Mouse (Mus musculus): ENCODE measurements at regions not wholly inside any gene's neighbourhood (a gene's known extent, or its start where the extent isn't known, plus 50 kb on each side); places are given as distances from the start of the nearest gene placed in this dataset.
"Not testable (repeated sequence)": the region's sequence is repeated elsewhere in the genome, so short reads cannot be mapped to it uniquely, and the experiment has no call there.

DNA sequence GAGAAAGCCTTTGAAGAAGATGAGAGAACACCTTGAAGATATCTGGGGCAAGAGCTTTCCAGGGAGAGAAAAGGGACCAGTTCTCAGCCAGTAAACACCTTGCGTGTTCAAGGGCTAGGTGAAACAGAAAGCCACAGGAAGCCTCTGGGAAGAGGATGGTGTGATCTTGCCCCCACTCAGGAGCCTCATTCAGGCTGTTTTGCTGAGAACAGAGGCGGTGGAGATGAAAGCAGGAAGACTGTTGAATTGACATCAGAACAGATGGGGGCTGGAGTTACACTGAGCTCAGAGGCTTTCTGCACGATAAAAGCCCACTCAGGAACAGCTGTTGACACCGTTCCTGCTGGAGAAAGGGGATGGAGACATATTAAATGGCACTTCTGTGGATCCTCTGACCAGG, 262.5 kb downstream of the Dad1 start:
- Histone ChIP-seq H3K9me3 (replicated peaks; ENCODE audit: low read length) (no peaks in the 10 kb centered on the region), H3K79me2 (replicated peaks; ENCODE audit: control insufficient read depth, extremely low read depth, insufficient read depth, poor library complexity, severe bottlenecking) (no peaks in the 10 kb centered on the region), H3K4me2 (ENCODE audit: insufficient read depth, low read depth, poor library complexity, severe bottlenecking) (no peak overlapping the region), H3K27me3 (replicated peaks) (no peaks in the 10 kb centered on the region), H3K4me3 (replicated peaks in 1 of 3; ENCODE audit: low read depth in 2 of 3, low read length in 2 of 3, poor library complexity in 1 of 3) (no peak overlapping the region), H3K9ac (ENCODE audit: insufficient read depth, low read depth) (no peak overlapping the region), H3K36me3 (replicated peaks in 1 of 2; ENCODE audit: control insufficient read depth in 1 of 2, insufficient read depth in 1 of 2, low read length in 1 of 2) (no peaks in the 10 kb centered on the region), H3K27ac (ENCODE audit: insufficient read depth, low read depth) (no peak overlapping the region), H3K4me1 (ENCODE audit: control insufficient read depth in 1 of 2, insufficient read depth in 2 of 2) (peaks cover 0 to 6% of the 10 kb centered on the region in 2 experiments; a peak in 1 of 4 replicates)
- no peak for TF ChIP-seq MXI1 (IDR thresholded peaks at IDR 0.05; ENCODE audit: low read depth, low read length)
- TF ChIP-seq SMC3 (IDR thresholded peaks at IDR 0.05; ENCODE audit: low read depth, low read length), result no peak
- TF ChIP-seq GABPA (IDR thresholded peaks at IDR 0.05; ENCODE audit: insufficient replicate concordance, low read depth, low read length), result no peak
- no peak for TF ChIP-seq SIN3A (IDR thresholded peaks at IDR 0.05; ENCODE audit: low read length)
- TF ChIP-seq ELF1 (IDR thresholded peaks at IDR 0.05; ENCODE audit: low read depth, low read length), result no peak
- no peak for TF ChIP-seq POLR2AphosphoS2 (IDR thresholded peaks at IDR 0.05; ENCODE audit: low read depth, low read length)
- no peak for TF ChIP-seq E2F4 (IDR thresholded peaks at IDR 0.05; ENCODE audit: insufficient replicate concordance, low read depth, low read length)
- TF ChIP-seq POLR2A (IDR thresholded peaks at IDR 0.05; ENCODE audit: low read depth, low read length), result no peak
- TF ChIP-seq RAD21 (IDR thresholded peaks at IDR 0.05; ENCODE audit: low read depth, low read length), result no peak
- TF ChIP-seq CTCF (conservative IDR thresholded peaks at IDR 0.05 in 1 of 2, IDR thresholded peaks at IDR 0.05 in 1 of 2; ENCODE audit: low read depth in 2 of 2, low read length in 2 of 2), result no peak
- no peak for TF ChIP-seq RCOR1 (conservative IDR thresholded peaks at IDR 0.05; ENCODE audit: low read depth, low read length)
- TF ChIP-seq ETS1 (conservative IDR thresholded peaks at IDR 0.05; ENCODE audit: low read depth, low read length), result no peak
- no peak for TF ChIP-seq MAX (IDR thresholded peaks at IDR 0.05; ENCODE audit: low read length)
- no peak for TF ChIP-seq USF2 (conservative IDR thresholded peaks at IDR 0.05; ENCODE audit: low read depth, low read length)
- TF ChIP-seq ZKSCAN1 (IDR thresholded peaks at IDR 0.05; ENCODE audit: borderline replicate concordance, low read depth, low read length), result no peak
- TF ChIP-seq TBP (conservative IDR thresholded peaks at IDR 0.05; ENCODE audit: low read depth, low read length), result no peak
- no peak for TF ChIP-seq IRF4 (IDR thresholded peaks at IDR 0.05; ENCODE audit: low read depth, low read length)
- TF ChIP-seq BHLHE40 (IDR thresholded peaks at IDR 0.05; ENCODE audit: low read depth, low read length), result no peak
- TF ChIP-seq NELFE (IDR thresholded peaks at IDR 0.05; ENCODE audit: low read depth, low read length), result no peak
- dilution Hi-C loops (cut with MboI; ENCODE audit: extremely low pct_ligation_motif_present, extremely low pct_unique_long_range_greater_than_20kb, low sequenced_read_pairs), result no loop called here
- in situ Hi-C loops (cut with MboI; ENCODE audit: low pct_ligation_motif_present, low pct_unique_long_range_greater_than_20kb, low sequenced_read_pairs), result no loop called here
- no peak for DNase-seq (ENCODE audit: extremely low read depth)

DNA sequence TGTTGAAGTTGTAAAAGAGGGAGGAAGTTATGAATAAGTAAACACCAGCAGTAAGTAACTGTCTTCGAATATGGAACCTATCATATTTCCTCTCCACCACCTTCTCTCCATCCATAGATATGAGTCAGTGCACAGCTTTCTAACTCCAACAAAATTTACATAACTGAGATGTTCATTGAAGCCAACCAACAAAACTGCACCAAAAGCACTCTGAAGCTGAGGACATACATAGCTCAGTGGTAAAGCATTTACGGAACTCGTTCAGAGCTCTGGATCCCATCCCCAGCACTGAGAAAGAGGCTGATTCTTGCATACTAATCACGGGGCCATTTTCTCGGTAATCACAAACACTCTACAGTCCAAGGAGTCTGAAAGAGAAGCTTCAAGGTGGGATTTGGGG, 273.1 kb downstream of the Dad1 start:
- Histone ChIP-seq H3K4me3 (replicated peaks in 1 of 3; ENCODE audit: low read depth in 2 of 3, low read length in 2 of 3, poor library complexity in 1 of 3) (no peak overlapping the region), H3K27me3 (replicated peaks) (no peaks in the 10 kb centered on the region), H3K79me2 (replicated peaks; ENCODE audit: control insufficient read depth, extremely low read depth, insufficient read depth, poor library complexity, severe bottlenecking) (no peaks in the 10 kb centered on the region), H3K9me3 (replicated peaks; ENCODE audit: low read length) (no peaks in the 10 kb centered on the region), H3K36me3 (replicated peaks in 1 of 2; ENCODE audit: control insufficient read depth in 1 of 2, insufficient read depth in 1 of 2, low read length in 1 of 2) (no peaks in the 10 kb centered on the region), H3K9ac (ENCODE audit: insufficient read depth, low read depth) (no peak overlapping the region), H3K4me2 (ENCODE audit: insufficient read depth, low read depth, poor library complexity, severe bottlenecking) (no peak overlapping the region), H3K4me1 (ENCODE audit: control insufficient read depth in 1 of 2, insufficient read depth in 2 of 2) (no peaks in the 10 kb centered on the region), H3K27ac (ENCODE audit: insufficient read depth, low read depth) (no peak overlapping the region)
- in situ Hi-C loops (cut with MboI; ENCODE audit: low pct_ligation_motif_present, low pct_unique_long_range_greater_than_20kb, low sequenced_read_pairs) (no loop called here), dilution Hi-C loops (cut with MboI; ENCODE audit: extremely low pct_ligation_motif_present, extremely low pct_unique_long_range_greater_than_20kb, low sequenced_read_pairs) (no loop called here)
- no peak for TF ChIP-seq TCF12 (IDR thresholded peaks at IDR 0.05; ENCODE audit: low read depth, low read length)
- no peak for TF ChIP-seq ZMIZ1 (IDR thresholded peaks at IDR 0.05; ENCODE audit: low read depth, low read length)
- DNase-seq (ENCODE audit: extremely low read depth), result no peak

DNA sequence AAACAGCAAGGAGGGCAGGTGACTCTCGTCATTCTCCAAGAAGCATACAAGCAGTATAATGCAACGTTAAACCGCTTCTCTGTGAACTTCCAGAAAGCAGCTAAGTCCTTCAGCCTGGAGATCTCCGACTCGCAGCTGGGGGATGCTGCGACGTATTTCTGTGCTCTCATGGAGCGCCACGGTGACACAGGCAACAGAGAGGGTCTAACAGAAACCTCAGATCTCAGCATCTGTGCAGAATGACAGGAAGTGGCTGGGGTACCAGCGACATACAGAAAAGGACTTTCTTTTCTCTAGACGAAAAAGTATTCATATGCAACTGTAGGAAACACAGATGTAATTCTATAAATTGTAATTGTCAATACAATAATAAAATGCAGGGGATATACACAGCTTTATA, 292.5 kb downstream of the Dad1 start:
- H3K36me3 ChIP-seq (replicated peaks in 1 of 2; ENCODE audit: control insufficient read depth in 1 of 2, insufficient read depth in 1 of 2, low read length in 1 of 2); H3K79me2 ChIP-seq (replicated peaks; ENCODE audit: control insufficient read depth, extremely low read depth, insufficient read depth, poor library complexity, severe bottlenecking); H3K27me3 ChIP-seq (replicated peaks); H3K9me3 ChIP-seq (replicated peaks; ENCODE audit: low read length); DNase-seq (ENCODE audit: extremely low read depth); in situ Hi-C loops (cut with MboI; ENCODE audit: low pct_ligation_motif_present, low pct_unique_long_range_greater_than_20kb, low sequenced_read_pairs); H3K27ac ChIP-seq (ENCODE audit: insufficient read depth, low read depth); H3K9ac ChIP-seq (ENCODE audit: insufficient read depth, low read depth); H3K4me3 ChIP-seq (replicated peaks in 1 of 3; ENCODE audit: low read depth in 2 of 3, low read length in 2 of 3, poor library complexity in 1 of 3); dilution Hi-C loops (cut with MboI; ENCODE audit: extremely low pct_ligation_motif_present, extremely low pct_unique_long_range_greater_than_20kb, low sequenced_read_pairs); H3K4me2 ChIP-seq (ENCODE audit: insufficient read depth, low read depth, poor library complexity, severe bottlenecking); H3K4me1 ChIP-seq (ENCODE audit: control insufficient read depth in 1 of 2, insufficient read depth in 2 of 2): not testable (repeated sequence)
